Mouse (Mus musculus): ENCODE data around the gene Tmem11. TPM values are rescaled to one million over a fixed set of nuclear protein-coding genes. Genes with fewer than 3 reads are reported as not detected.

The Tmem11 gene
- polyA plus RNA-seq, 1 experiment, result 15.6 TPM

GRCm38 (mm10) chr11:60867904-60868303, 11.2 kb downstream of the Tmem11 start:
- Histone ChIP-seq H3K4me1 (ENCODE audit: control insufficient read depth, insufficient read depth, low read length) (0 out of 2 replicates have a peak, but pooled peaks cover 1% of the 10 kb centered on the region), H3K27me3 (ENCODE audit: control insufficient read depth, insufficient read depth, low read length) (no peaks in the 10 kb centered on the region), H3K4me3 (ENCODE audit: control insufficient read depth, low read depth, low read length) (no peak overlapping the region), H3K36me3 (ENCODE audit: control insufficient read depth, insufficient read depth, low read length) (peaks cover 1% of the 10 kb centered on the region), H3K27ac (ENCODE audit: control insufficient read depth, insufficient read depth, low read depth, low read length) (no peak overlapping the region)
- TF ChIP-seq CTCF (IDR thresholded peaks at IDR 0.05; ENCODE audit: control insufficient read depth, insufficient read depth, insufficient replicate concordance, low read depth, low read length), result no peak

GRCm38 (mm10) chr11:60867456-60867855, 11.6 kb downstream of the Tmem11 start:
- no peak overlapping the region for H3K4me3 ChIP-seq (ENCODE audit: control insufficient read depth, low read depth, low read length)
- no peaks in the 10 kb centered on the region for H3K27me3 ChIP-seq (ENCODE audit: control insufficient read depth, insufficient read depth, low read length)
- peaks cover 1% of the 10 kb centered on the region for H3K36me3 ChIP-seq (ENCODE audit: control insufficient read depth, insufficient read depth, low read length)
- no peak overlapping the region for H3K27ac ChIP-seq (ENCODE audit: control insufficient read depth, insufficient read depth, low read depth, low read length)
- TF ChIP-seq CTCF (IDR thresholded peaks at IDR 0.05; ENCODE audit: control insufficient read depth, insufficient read depth, insufficient replicate concordance, low read depth, low read length) (no peak), POLR2A (IDR thresholded peaks at IDR 0.05; ENCODE audit: control insufficient read depth, low read depth, low read length) (no peak)
- H3K4me1 ChIP-seq (ENCODE audit: control insufficient read depth, insufficient read depth, low read length), result no peaks in the 10 kb centered on the region

GRCm38 (mm10) chr11:60866021-60866420, 13.1 kb downstream of the Tmem11 start:
- Histone ChIP-seq H3K36me3 (ENCODE audit: control insufficient read depth, insufficient read depth, low read length) (peaks cover 1% of the 10 kb centered on the region), H3K27me3 (ENCODE audit: control insufficient read depth, insufficient read depth, low read length) (no peaks in the 10 kb centered on the region), H3K27ac (ENCODE audit: control insufficient read depth, insufficient read depth, low read depth, low read length) (no peak overlapping the region), H3K4me3 (ENCODE audit: control insufficient read depth, low read depth, low read length) (no peak overlapping the region), H3K4me1 (ENCODE audit: control insufficient read depth, insufficient read depth, low read length) (no peaks in the 10 kb centered on the region)
- TF ChIP-seq CTCF (IDR thresholded peaks at IDR 0.05; ENCODE audit: control insufficient read depth, insufficient read depth, insufficient replicate concordance, low read depth, low read length) (no peak), POLR2A (IDR thresholded peaks at IDR 0.05; ENCODE audit: control insufficient read depth, low read depth, low read length) (no peak)

- H3K36me3 ChIP-seq (ENCODE audit: control insufficient read depth, insufficient read depth, low read length), result peaks cover 1% of the 10 kb centered on the region
- no peaks in the 10 kb centered on the region for H3K4me1 ChIP-seq (ENCODE audit: control insufficient read depth, insufficient read depth, low read length)
- no peaks in the 10 kb centered on the region for H3K27me3 ChIP-seq (ENCODE audit: control insufficient read depth, insufficient read depth, low read length)
- H3K27ac ChIP-seq (ENCODE audit: control insufficient read depth, insufficient read depth, low read depth, low read length), result no peak overlapping the region
- no peak overlapping the region for H3K4me3 ChIP-seq (ENCODE audit: control insufficient read depth, low read depth, low read length)
- no peak for TF ChIP-seq CTCF (IDR thresholded peaks at IDR 0.05; ENCODE audit: control insufficient read depth, insufficient read depth, insufficient replicate concordance, low read depth, low read length)
- TF ChIP-seq POLR2A (IDR thresholded peaks at IDR 0.05; ENCODE audit: control insufficient read depth, low read depth, low read length), result no peak
Observed at GRCm38 (mm10) chr11:60864916-60865315, 14.2 kb downstream of the Tmem11 start.

GRCm38 (mm10) chr11:60864166-60864565, 14.9 kb downstream of the Tmem11 start:
- H3K36me3 ChIP-seq (ENCODE audit: control insufficient read depth, insufficient read depth, low read length), result peaks cover 1% of the 10 kb centered on the region
- TF ChIP-seq POLR2A (IDR thresholded peaks at IDR 0.05; ENCODE audit: control insufficient read depth, low read depth, low read length) (no peak), CTCF (IDR thresholded peaks at IDR 0.05; ENCODE audit: control insufficient read depth, insufficient read depth, insufficient replicate concordance, low read depth, low read length) (no peak)
- no peaks in the 10 kb centered on the region for H3K27me3 ChIP-seq (ENCODE audit: control insufficient read depth, insufficient read depth, low read length)
- H3K4me1 ChIP-seq (ENCODE audit: control insufficient read depth, insufficient read depth, low read length), result no peaks in the 10 kb centered on the region
- H3K4me3 ChIP-seq (ENCODE audit: control insufficient read depth, low read depth, low read length), result no peak overlapping the region
- H3K27ac ChIP-seq (ENCODE audit: control insufficient read depth, insufficient read depth, low read depth, low read length), result no peak overlapping the region

GRCm38 (mm10) chr11:60863196-60863595, 15.9 kb downstream of the Tmem11 start:
- no peaks in the 10 kb centered on the region for H3K4me1 ChIP-seq (ENCODE audit: control insufficient read depth, insufficient read depth, low read length)
- H3K36me3 ChIP-seq (ENCODE audit: control insufficient read depth, insufficient read depth, low read length), result peaks cover 1% of the 10 kb centered on the region
- no peak overlapping the region for H3K4me3 ChIP-seq (ENCODE audit: control insufficient read depth, low read depth, low read length)
- H3K27me3 ChIP-seq (ENCODE audit: control insufficient read depth, insufficient read depth, low read length), result no peaks in the 10 kb centered on the region
- no peak overlapping the region for H3K27ac ChIP-seq (ENCODE audit: control insufficient read depth, insufficient read depth, low read depth, low read length)
- TF ChIP-seq CTCF (IDR thresholded peaks at IDR 0.05; ENCODE audit: control insufficient read depth, insufficient read depth, insufficient replicate concordance, low read depth, low read length), result no peak
- no peak for TF ChIP-seq POLR2A (IDR thresholded peaks at IDR 0.05; ENCODE audit: control insufficient read depth, low read depth, low read length)

- H3K4me3 ChIP-seq (ENCODE audit: control insufficient read depth, low read depth, low read length), result no peak overlapping the region
- TF ChIP-seq POLR2A (IDR thresholded peaks at IDR 0.05; ENCODE audit: control insufficient read depth, low read depth, low read length) (no peak), CTCF (IDR thresholded peaks at IDR 0.05; ENCODE audit: control insufficient read depth, insufficient read depth, insufficient replicate concordance, low read depth, low read length) (no peak)
- peaks cover 1% of the 10 kb centered on the region for H3K36me3 ChIP-seq (ENCODE audit: control insufficient read depth, insufficient read depth, low read length)
- H3K27me3 ChIP-seq (ENCODE audit: control insufficient read depth, insufficient read depth, low read length), result no peaks in the 10 kb centered on the region
- no peak overlapping the region for H3K27ac ChIP-seq (ENCODE audit: control insufficient read depth, insufficient read depth, low read depth, low read length)
- no peaks in the 10 kb centered on the region for H3K4me1 ChIP-seq (ENCODE audit: control insufficient read depth, insufficient read depth, low read length)
Observed at GRCm38 (mm10) chr11:60861993-60862392, 17.1 kb downstream of the Tmem11 start.

- H3K27ac ChIP-seq (ENCODE audit: control insufficient read depth, insufficient read depth, low read depth, low read length), result no peak overlapping the region
- no peak for TF ChIP-seq CTCF (IDR thresholded peaks at IDR 0.05; ENCODE audit: control insufficient read depth, insufficient read depth, insufficient replicate concordance, low read depth, low read length)
- no peak for TF ChIP-seq POLR2A (IDR thresholded peaks at IDR 0.05; ENCODE audit: control insufficient read depth, low read depth, low read length)
- no peaks in the 10 kb centered on the region for H3K36me3 ChIP-seq (ENCODE audit: control insufficient read depth, insufficient read depth, low read length)
- no peak overlapping the region for H3K4me3 ChIP-seq (ENCODE audit: control insufficient read depth, low read depth, low read length)
- H3K27me3 ChIP-seq (ENCODE audit: control insufficient read depth, insufficient read depth, low read length), result no peaks in the 10 kb centered on the region
- H3K4me1 ChIP-seq (ENCODE audit: control insufficient read depth, insufficient read depth, low read length), result no peaks in the 10 kb centered on the region
Observed at GRCm38 (mm10) chr11:60856587-60856986, 22.5 kb downstream of the Tmem11 start.
